Mouse (Mus musculus) liver, postnatal 0 days (tissue): Measurements from ENCODE around the gene Zg16.

ENCODE experiments used
- CTCF ChIP-seq: sonication (generic); IDR thresholded peaks from 2 replicates; pipeline ENCODE4 v1.5.1; 2016; ENCODE audit warnings: antibody characterized with exemption, low read depth
- EP300 ChIP-seq: IDR thresholded peaks from 2 replicates; pipeline ENCODE4 v1.6.1; 2016; ENCODE audit warnings: antibody characterized with exemption, low read depth, mild to moderate bottlenecking

DNA sequence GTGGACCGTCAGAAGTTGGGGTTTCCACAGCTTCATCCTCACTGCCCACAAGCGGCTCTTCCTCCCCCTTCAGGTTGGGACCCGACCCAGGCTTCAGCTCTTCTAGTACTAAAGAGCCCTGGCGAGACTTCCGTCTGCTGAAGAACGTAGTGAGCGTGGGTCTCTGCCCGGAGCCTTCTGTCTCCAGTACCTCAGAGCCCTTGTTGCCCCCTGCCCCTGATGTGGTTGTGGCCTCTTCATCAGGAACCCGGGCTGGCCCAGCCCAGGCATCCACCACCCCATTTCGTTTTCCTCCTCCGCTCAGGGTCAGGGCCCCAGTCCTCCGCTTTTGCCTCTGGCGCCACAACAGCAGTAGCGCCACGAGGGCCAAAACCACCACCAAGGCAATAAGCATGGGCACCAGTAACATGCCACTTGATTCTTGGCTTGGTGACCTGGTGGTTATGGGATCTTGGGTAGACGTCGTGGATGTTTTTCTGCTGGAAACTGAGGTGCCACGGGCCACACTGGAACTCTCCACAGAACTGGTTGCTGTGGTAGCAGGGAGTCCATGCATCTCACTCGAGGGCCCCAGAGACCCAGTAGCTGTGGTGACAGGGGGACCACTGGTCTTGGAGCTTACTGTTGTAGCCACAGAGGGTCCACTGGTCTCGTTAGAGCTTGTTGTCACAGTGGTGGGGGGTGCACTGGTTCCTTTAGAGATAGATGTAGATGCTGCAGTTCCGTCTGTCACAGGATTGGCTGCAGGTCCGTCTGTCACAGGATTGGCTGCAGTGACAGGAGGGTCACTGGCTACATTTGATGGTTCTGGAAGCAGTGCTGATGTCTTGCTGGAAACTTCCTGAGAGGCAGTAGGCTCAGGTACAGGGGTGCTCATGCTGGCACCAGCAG lies 49.3 kb upstream of the Zg16 start:
- TF ChIP-seq EP300 (no peak), CTCF (no peak)
